Mouse (Mus musculus): Measurements from ENCODE around the gene Rab3gap2. TPM values are rescaled to one million over a fixed set of nuclear protein-coding genes. Genes with fewer than 3 reads are reported as not detected.
"Not testable (repeated sequence)": the region's sequence is repeated elsewhere in the genome, so short reads cannot be mapped to it uniquely, and the experiment has no call there.

Gene Rab3gap2
- polyA plus RNA-seq, 1 experiment from 2014 or later = 25.7 TPM

DNA sequence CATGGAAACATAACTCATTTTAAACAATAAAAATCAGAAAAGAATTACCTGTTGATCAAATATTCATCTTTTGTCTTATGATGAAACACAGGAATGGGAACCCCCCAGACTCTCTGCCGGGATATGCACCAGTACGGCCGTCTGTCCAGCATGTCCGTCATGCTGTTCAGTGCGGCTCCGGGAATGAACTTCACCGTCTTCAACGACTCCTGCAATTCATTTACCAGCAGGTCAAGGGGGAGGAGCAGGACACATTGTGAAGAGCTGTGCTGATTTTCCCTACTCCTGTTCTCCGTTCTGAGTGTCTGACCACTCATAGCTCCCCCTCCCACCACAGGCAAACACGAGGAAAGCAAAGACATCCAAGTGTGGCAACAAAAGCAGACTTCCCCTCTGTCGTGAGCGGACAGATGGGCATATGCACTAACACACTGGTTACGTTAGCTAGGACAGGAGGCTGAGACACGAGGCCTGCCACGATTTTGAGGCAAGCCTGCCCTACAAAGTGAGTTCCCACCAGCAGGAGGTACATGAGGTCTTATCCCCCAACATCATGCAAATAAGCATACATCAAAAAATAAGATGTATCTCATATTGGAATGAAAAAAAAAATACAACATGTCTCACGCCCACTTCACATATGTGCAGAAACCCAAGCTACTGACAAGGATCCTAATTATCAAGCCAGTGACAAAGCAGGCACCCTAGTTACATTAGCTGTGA is 112.1 kb downstream of the Rab3gap2 start:
- WGBS = 89% methylated on average over 16 of the region's 16 CpGs
- Histone ChIP-seq H3K4me2 (replicated peaks) (no peak overlapping the region), H3K4me3 (no peak overlapping the region), H3K9me3 (no peaks in the 10 kb centered on the region), H3K27me3 (no peaks in the 10 kb centered on the region), H3K9ac (no peak overlapping the region), H3K27ac (no peak overlapping the region), H3K36me3 (peaks cover 82% of the 10 kb centered on the region), H3K4me1 (no peaks in the 10 kb centered on the region)
- ATAC-seq (ENCODE audit: low FRiP score, low read depth) = no peak

- 64% methylated on average over 3 of the region's 3 CpGs for WGBS
- H3K4me3 ChIP-seq = peak overlapping the region; percentile 96
- H3K4me2 ChIP-seq (replicated peaks) = peak overlapping the region; percentile 64
- peaks cover 40% of the 10 kb centered on the region for H3K36me3 ChIP-seq
- not testable (repeated sequence) for H3K9me3 ChIP-seq; H3K27me3 ChIP-seq; ATAC-seq (ENCODE audit: low FRiP score, low read depth); H3K27ac ChIP-seq
- peaks cover 11% of the 10 kb centered on the region for H3K4me1 ChIP-seq
- peak overlapping the region; percentile 94; the same call in 1 of the 2 replicates for H3K9ac ChIP-seq
These were observed 123.9 kb downstream of the Rab3gap2 start for GRCm38 (mm10) chr1:185327754-185328345.

DNA sequence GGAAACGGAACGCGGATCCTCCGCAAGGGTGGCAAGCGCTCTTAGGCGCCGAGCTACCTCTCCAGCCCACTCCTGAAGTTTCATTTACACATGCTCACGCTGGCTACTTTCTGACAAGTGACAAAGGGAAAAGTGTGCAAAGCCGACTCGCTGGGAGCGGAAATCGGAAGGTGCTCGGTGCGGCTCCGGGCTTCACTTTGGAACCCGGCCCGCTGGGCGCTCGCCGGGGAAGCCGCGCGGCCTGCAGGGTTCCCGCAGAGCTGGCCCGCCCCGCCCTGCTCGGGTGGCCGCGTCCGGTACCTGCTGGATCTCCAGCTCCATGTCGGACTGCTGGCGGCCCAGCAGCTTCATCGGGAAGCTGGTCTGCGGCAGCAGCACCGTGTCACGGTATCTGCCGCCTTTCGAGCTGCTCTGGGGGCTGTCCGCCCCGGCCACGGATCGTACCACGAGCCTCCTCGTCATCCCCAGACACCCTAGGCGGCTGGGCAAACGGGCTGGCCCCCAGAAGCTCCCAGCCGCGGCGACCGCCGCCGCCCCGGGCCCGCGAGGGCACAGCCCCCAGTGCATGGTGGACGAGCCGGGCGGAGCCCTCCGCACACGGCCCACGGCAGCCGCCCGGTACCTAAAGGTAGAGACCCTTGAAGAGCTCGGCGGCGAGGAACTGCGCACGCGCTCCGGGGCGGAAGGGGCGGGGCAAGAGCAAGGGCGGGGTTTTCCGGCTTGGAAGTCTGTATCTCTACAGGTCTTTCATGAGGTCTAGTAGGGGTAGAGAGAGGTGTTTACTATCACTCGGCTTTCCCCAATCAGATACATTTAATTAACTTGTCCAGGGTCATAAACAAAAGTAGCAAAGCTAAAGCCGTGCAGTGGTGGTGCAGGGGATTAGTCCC is 125.0 kb downstream of the Rab3gap2 start, which contains the start of gene Iars2:
Iars2 (minus strand) TSS at position 676 of the 890 bp plus-strand sequence.
- H3K36me3 ChIP-seq = peaks cover 29% of the 10 kb centered on the region
- H3K27ac ChIP-seq = peak within 1 kb of the TSS; percentile 95
- H3K9ac ChIP-seq = peak within 1 kb of the TSS; percentile 94
- peak; percentile 88 for ATAC-seq (ENCODE audit: low FRiP score, low read depth)
- H3K9me3 ChIP-seq = no peaks in the 10 kb centered on the region
- H3K27me3 ChIP-seq = no peaks in the 10 kb centered on the region
- H3K4me3 ChIP-seq = peak within 1 kb of the TSS; percentile 96
- WGBS = under 1% methylated on average over 60 of the region's 76 CpGs
- H3K4me1 ChIP-seq = peaks cover 21% of the 10 kb centered on the region
- H3K4me2 ChIP-seq (replicated peaks) = peak within 1 kb of the TSS; percentile 64

- Histone ChIP-seq H3K36me3 (peaks cover 22% of the 10 kb centered on the region), H3K9ac (no peak overlapping the region), H3K27ac (no peak overlapping the region), H3K4me1 (peaks cover 21% of the 10 kb centered on the region), H3K9me3 (no peaks in the 10 kb centered on the region), H3K4me2 (replicated peaks) (peak overlapping the region; percentile 64), H3K4me3 (peak overlapping the region; percentile 96; the same call in 1 of the 2 replicates), H3K27me3 (no peaks in the 10 kb centered on the region)
- no peak for ATAC-seq (ENCODE audit: low FRiP score, low read depth)
- WGBS = 94% methylated on average over 8 of the region's 8 CpGs
These were observed 125.9 kb downstream of the Rab3gap2 start for GRCm38 (mm10) chr1:185329851-185330250.

- Histone ChIP-seq H3K27me3 (no peaks in the 10 kb centered on the region), H3K9ac (no peak overlapping the region), H3K9me3 (no peaks in the 10 kb centered on the region), H3K4me2 (replicated peaks) (peak overlapping the region; percentile 75), H3K4me1 (peaks cover 21% of the 10 kb centered on the region), H3K36me3 (peaks cover 9% of the 10 kb centered on the region), H3K27ac (no peak overlapping the region), H3K4me3 (peak overlapping the region; percentile 65)
- WGBS = 52% methylated on average over 5 of the region's 5 CpGs
- no peak for ATAC-seq (ENCODE audit: low FRiP score, low read depth)
These were observed 127.4 kb downstream of the Rab3gap2 start for GRCm38 (mm10) chr1:185331364-185331763.

DNA sequence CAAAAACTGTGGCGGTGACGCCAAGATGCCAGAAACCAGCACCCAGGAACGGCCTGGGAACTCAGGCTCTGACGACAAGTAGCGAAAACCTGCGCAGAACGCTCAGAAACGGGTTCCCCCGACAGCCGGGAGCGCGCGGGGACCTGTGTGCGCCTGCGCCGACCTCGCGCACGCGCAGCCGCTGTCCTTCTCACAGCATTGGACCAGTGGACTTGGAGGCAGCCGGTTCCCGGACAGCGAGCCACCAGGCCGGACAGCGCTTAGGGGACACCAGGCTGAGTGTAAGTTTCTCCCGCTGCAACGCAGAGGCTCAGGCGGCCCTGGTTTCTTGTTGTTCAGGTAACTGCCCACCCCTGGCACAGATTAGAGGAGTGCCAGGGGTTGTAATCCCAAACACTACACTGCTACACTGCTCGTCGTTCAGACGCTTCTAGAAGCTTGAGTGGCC is 128.1 kb downstream of the Rab3gap2 start, which contains the start of gene Bpnt1:
Bpnt1 (plus strand) TSS at position 167 of the 448 bp plus-strand sequence.
- peak within 1 kb of the TSS; percentile 75 for H3K4me2 ChIP-seq (replicated peaks)
- H3K4me1 ChIP-seq = peaks cover 21% of the 10 kb centered on the region
- ATAC-seq (ENCODE audit: low FRiP score, low read depth) = peak; percentile 86
- peak within 1 kb of the TSS; percentile 65 for H3K4me3 ChIP-seq
- H3K9ac ChIP-seq = peak within 1 kb of the TSS; percentile 77
- WGBS = under 1% methylated on average over 32 of the region's 32 CpGs
- peaks cover 3% of the 10 kb centered on the region for H3K36me3 ChIP-seq
- no peaks in the 10 kb centered on the region for H3K27me3 ChIP-seq
- H3K27ac ChIP-seq = peak within 1 kb of the TSS; percentile 72; the same call in 1 of the 2 replicates
- H3K9me3 ChIP-seq = no peaks in the 10 kb centered on the region

- Histone ChIP-seq H3K4me2 (replicated peaks) (no peak overlapping the region; the same call in 1 of the 2 replicates), H3K36me3 (peaks cover 7% of the 10 kb centered on the region; the same call in 1 of the 2 replicates), H3K9me3 (no peaks in the 10 kb centered on the region), H3K9ac (no peak overlapping the region), H3K4me3 (no peak overlapping the region), H3K27ac (no peak overlapping the region), H3K4me1 (peaks cover 15% of the 10 kb centered on the region), H3K27me3 (no peaks in the 10 kb centered on the region)
- 91% methylated on average over 5 of the region's 5 CpGs for WGBS
- ATAC-seq (ENCODE audit: low FRiP score, low read depth) = no peak
These were observed 129.7 kb downstream of the Rab3gap2 start for GRCm38 (mm10) chr1:185333651-185334050.

- H3K36me3 ChIP-seq = peaks cover 10% of the 10 kb centered on the region; the same call in 1 of the 2 replicates
- no peak overlapping the region for H3K9ac ChIP-seq
- ATAC-seq (ENCODE audit: low FRiP score, low read depth) = no peak
- WGBS = 84% methylated on average over 4 of the region's 4 CpGs
- H3K4me3 ChIP-seq = no peak overlapping the region
- H3K9me3 ChIP-seq = no peaks in the 10 kb centered on the region
- no peak overlapping the region for H3K4me2 ChIP-seq (replicated peaks)
- H3K4me1 ChIP-seq = peaks cover 15% of the 10 kb centered on the region
- H3K27me3 ChIP-seq = no peaks in the 10 kb centered on the region
- H3K27ac ChIP-seq = no peak overlapping the region
These were observed 130.2 kb downstream of the Rab3gap2 start for GRCm38 (mm10) chr1:185334136-185334535.

GRCm38 (mm10) chr1:185335231-185335765 is 131.4 kb downstream of the Rab3gap2 start:
- WGBS = 79% methylated on average over 6 of the region's 6 CpGs
- no peak for ATAC-seq (ENCODE audit: low FRiP score, low read depth)

More at GRCm38 (mm10) chr1:185335231-185335765, 131.4 kb downstream of the Rab3gap2 start:
- Histone ChIP-seq H3K4me2 (replicated peaks) (no peak overlapping the region), H3K36me3 (peaks cover 17% of the 10 kb centered on the region), H3K27me3 (no peaks in the 10 kb centered on the region), H3K27ac (no peak overlapping the region), H3K4me1 (peaks cover 15% of the 10 kb centered on the region), H3K9ac (no peak overlapping the region), H3K9me3 (no peaks in the 10 kb centered on the region), H3K4me3 (no peak overlapping the region)
